Mouse (Mus musculus): Measurements from ENCODE around the gene C3. TPM values are rescaled to one million over a fixed set of nuclear protein-coding genes. Genes with fewer than 3 reads are reported as not detected.

C3 gene
- polyA plus RNA-seq, 1 experiment, result 361 TPM

GRCm38 (mm10) chr17:57180363-57180762 is 47.6 kb downstream of the C3 start:
- Histone ChIP-seq H3K4me3 (ENCODE audit: insufficient read depth, low read depth, low read length) (no peak overlapping the region), H3K27ac (replicated peaks; ENCODE audit: low read depth, low read length) (no peak overlapping the region), H3K4me1 (ENCODE audit: control insufficient read depth, insufficient read depth, insufficient read length, low read length) (no peaks in the 10 kb centered on the region)

- no peak overlapping the region for H3K4me3 ChIP-seq (ENCODE audit: insufficient read depth, low read depth, low read length)
- H3K4me1 ChIP-seq (ENCODE audit: control insufficient read depth, insufficient read depth, insufficient read length, low read length), result no peaks in the 10 kb centered on the region
- H3K27ac ChIP-seq (replicated peaks; ENCODE audit: low read depth, low read length), result no peak overlapping the region
Observed at GRCm38 (mm10) chr17:57173351-57173750, 54.6 kb downstream of the C3 start.

- no peaks in the 10 kb centered on the region for H3K4me1 ChIP-seq (ENCODE audit: control insufficient read depth, insufficient read depth, insufficient read length, low read length)
- H3K27ac ChIP-seq (replicated peaks; ENCODE audit: low read depth, low read length), result no peak overlapping the region
Observed at GRCm38 (mm10) chr17:57172378-57172777, 55.6 kb downstream of the C3 start.

GRCm38 (mm10) chr17:57170616-57171260 is 57.2 kb downstream of the C3 start:
- no peaks in the 10 kb centered on the region for H3K4me1 ChIP-seq (ENCODE audit: control insufficient read depth, insufficient read depth, insufficient read length, low read length)
- H3K27ac ChIP-seq (replicated peaks; ENCODE audit: low read depth, low read length), result no peak overlapping the region
- no peak overlapping the region for H3K4me3 ChIP-seq (ENCODE audit: insufficient read depth, low read depth, low read length)

More at GRCm38 (mm10) chr17:57172378-57172777, 55.6 kb downstream of the C3 start:
- H3K4me3 ChIP-seq (ENCODE audit: insufficient read depth, low read depth, low read length), result no peak overlapping the region

GRCm38 (mm10) chr17:57166800-57167791 is 60.8 kb downstream of the C3 start:
- no peak overlapping the region for H3K4me3 ChIP-seq (ENCODE audit: insufficient read depth, low read depth, low read length)
- no peak overlapping the region for H3K27ac ChIP-seq (replicated peaks; ENCODE audit: low read depth, low read length)
- H3K4me1 ChIP-seq (ENCODE audit: control insufficient read depth, insufficient read depth, insufficient read length, low read length), result no peaks in the 10 kb centered on the region

Other genes starting within 250 kb of the C3 start
- not detected in 2 replicates for gene Acer1, start 246.0 kb downstream of the C3 start, polyA plus RNA-seq (2012; ENCODE audit: insufficient read depth, insufficient read length, missing spikeins)
- 175 and 196 TPM in 2 replicates for gene Clpp, start 237.8 kb downstream of the C3 start, polyA plus RNA-seq (2012; ENCODE audit: insufficient read depth, insufficient read length, missing spikeins)
- gene Alkbh7, start 230.8 kb downstream of the C3 start, polyA plus RNA-seq (2012; ENCODE audit: insufficient read depth, insufficient read length, missing spikeins), result 57.4 and 68.7 TPM in 2 replicates
- not detected in 2 replicates for gene Pspn, start 228.1 kb downstream of the C3 start, polyA plus RNA-seq (2012; ENCODE audit: insufficient read depth, insufficient read length, missing spikeins)
- gene Gtf2f1, start 216.8 kb downstream of the C3 start, polyA plus RNA-seq (2012; ENCODE audit: insufficient read depth, insufficient read length, missing spikeins), result 29.1 and 29.3 TPM in 2 replicates
- not detected in 2 replicates for gene Gm17949, start 216.7 kb downstream of the C3 start, polyA plus RNA-seq (2012; ENCODE audit: insufficient read depth, insufficient read length, missing spikeins)
- gene Khsrp, start 196.6 kb downstream of the C3 start, polyA plus RNA-seq (2012; ENCODE audit: insufficient read depth, insufficient read length, missing spikeins), result 18.7 and 21.7 TPM in 2 replicates
- not detected in 2 replicates for gene Slc25a41, start 186.5 kb downstream of the C3 start, polyA plus RNA-seq (2012; ENCODE audit: insufficient read depth, insufficient read length, missing spikeins)
- not detected in 2 replicates for gene Crb3, start 169.0 kb downstream of the C3 start, polyA plus RNA-seq (2012; ENCODE audit: insufficient read depth, insufficient read length, missing spikeins)
- gene Slc25a23, start 168.3 kb downstream of the C3 start, polyA plus RNA-seq (2012; ENCODE audit: insufficient read depth, insufficient read length, missing spikeins), result 107 and 161 TPM in 2 replicates
- 1.3 and 4.3 TPM in 2 replicates for gene Dennd1c, start 149.6 kb downstream of the C3 start, polyA plus RNA-seq (2012; ENCODE audit: insufficient read depth, insufficient read length, missing spikeins)
- gene Tubb4a, start 140.4 kb downstream of the C3 start, polyA plus RNA-seq (2012; ENCODE audit: insufficient read depth, insufficient read length, missing spikeins), result 2.4 and 2.9 TPM in 2 replicates
- gene Tnfsf9, start 122.8 kb downstream of the C3 start, polyA plus RNA-seq (2012; ENCODE audit: insufficient read depth, insufficient read length, missing spikeins), result 0.79 TPM in 1 of 2 replicates, not detected in the other
- gene Cd70, start 78.4 kb downstream of the C3 start, polyA plus RNA-seq (2012; ENCODE audit: insufficient read depth, insufficient read length, missing spikeins), result not detected in 2 replicates
- not detected in 2 replicates for gene Tnfsf14, start 34.0 kb downstream of the C3 start, polyA plus RNA-seq (2012; ENCODE audit: insufficient read depth, insufficient read length, missing spikeins)
- gene Gpr108, start 20.3 kb upstream of the C3 start, polyA plus RNA-seq (2012; ENCODE audit: insufficient read depth, insufficient read length, missing spikeins), result 36.4 and 36.6 TPM in 2 replicates
- gene Trip10, start 21.3 kb upstream of the C3 start, polyA plus RNA-seq (2012; ENCODE audit: insufficient read depth, insufficient read length, missing spikeins), result 20.4 and 30.0 TPM in 2 replicates
- 1.3 and 1.5 TPM in 2 replicates for gene Vav1, start 51.0 kb upstream of the C3 start, polyA plus RNA-seq (2012; ENCODE audit: insufficient read depth, insufficient read length, missing spikeins)
- 8.2 and 12.4 TPM in 2 replicates for gene Adgre1, start 130.6 kb upstream of the C3 start, polyA plus RNA-seq (2012; ENCODE audit: insufficient read depth, insufficient read length, missing spikeins)